Mouse (Mus musculus) gonadal fat pad, adult 2 months (tissue): ENCODE results near the gene Fxyd7. TPM values are rescaled to one million over a fixed set of nuclear protein-coding genes. Genes with fewer than 3 reads are reported as not detected.

Experiments used
- DNase-seq: peaks from one replicate; pipeline ENCODE4 v3.0.0-alpha.2; 2012; ENCODE audit warnings: low read depth
- polyA plus RNA-seq: library from polyadenylated mRNA; depleted of rRNA; stranded (reverse); fragments of >200 nt; gene quantifications from 2 replicates; pipeline ENCODE4 v1.2.3, GENCODE M21; 2012; rRNA removed

Gene Fxyd7
- polyA plus RNA-seq, result 3.9 and 5.0 TPM in 2 replicates

- DNase-seq, result no peak
Observed at GRCm38 (mm10) chr7:31051321-31052021, at the start of gene Fxyd7. Gene Fxyd7 (minus strand): TSS chr7:31051467.

DNA sequence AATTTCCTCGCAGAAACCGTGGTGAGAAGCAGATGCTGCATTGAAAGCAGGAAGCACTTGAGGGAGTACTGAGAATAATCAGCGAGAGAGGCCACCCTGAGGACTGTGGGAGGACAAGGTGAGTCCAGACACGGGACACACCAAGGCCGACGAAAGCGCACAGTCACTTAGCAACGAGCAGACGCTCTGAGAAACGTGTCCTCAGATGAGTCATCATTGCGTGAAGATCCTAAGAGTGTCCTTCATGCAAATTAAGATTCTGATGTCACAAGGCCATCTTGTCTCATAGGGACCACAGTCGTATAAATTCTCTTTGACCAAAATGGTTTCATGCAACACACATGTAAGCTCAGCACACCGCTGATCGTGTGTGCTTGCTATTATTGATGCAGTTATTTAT, 49.5 kb upstream of the Fxyd7 start:
- DNase-seq, result no peak

GRCm38 (mm10) chr7:31099612-31099982, 48.3 kb upstream of the Fxyd7 start:
- no peak for DNase-seq

DNA sequence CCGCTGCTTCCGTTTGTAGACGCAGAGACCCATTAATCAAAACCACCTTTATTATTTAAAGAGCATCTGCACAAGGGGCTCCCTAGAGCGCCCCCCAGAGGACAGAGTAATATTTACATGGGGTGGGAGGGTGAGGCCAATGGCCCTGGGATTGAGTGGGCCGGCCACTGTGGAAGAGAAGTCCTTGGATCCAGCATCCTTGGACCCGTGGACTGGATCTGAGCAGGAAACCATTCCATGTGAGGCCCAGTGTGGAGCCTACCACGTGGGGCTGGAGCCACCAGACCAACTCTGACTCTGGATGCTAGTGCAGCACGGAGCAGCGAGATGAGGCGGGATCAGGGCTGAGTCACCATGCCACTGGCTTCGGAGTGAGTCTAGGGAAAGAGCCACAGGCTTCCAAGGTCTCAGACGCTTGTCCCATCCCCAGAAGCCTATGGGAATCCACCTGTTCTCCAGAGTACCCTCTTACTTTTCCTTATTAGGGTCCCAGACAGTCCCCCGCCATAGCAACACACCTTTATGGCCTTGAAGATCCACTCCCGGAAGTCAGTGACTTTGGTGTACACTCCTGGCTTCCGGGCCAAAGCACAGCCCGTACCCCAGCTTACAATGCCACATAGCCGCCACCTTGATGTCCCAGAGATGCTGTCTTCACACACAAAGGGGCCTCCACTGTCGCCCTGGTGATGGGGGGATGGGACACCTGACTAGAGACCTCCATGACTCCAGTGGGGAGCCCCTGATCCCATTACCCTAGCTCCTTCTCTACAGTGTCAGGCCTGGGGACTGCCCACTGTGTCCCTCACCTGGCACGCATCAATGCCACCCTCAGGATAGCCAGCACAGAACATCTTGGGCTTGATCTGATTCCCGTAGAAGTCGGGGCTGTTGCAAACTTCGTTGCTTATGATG, 47.7 kb upstream of the Fxyd7 start:
- DNase-seq, result no peak

GRCm38 (mm10) chr7:31097583-31098248, 46.4 kb upstream of the Fxyd7 start:
- DNase-seq, result no peak

DNA sequence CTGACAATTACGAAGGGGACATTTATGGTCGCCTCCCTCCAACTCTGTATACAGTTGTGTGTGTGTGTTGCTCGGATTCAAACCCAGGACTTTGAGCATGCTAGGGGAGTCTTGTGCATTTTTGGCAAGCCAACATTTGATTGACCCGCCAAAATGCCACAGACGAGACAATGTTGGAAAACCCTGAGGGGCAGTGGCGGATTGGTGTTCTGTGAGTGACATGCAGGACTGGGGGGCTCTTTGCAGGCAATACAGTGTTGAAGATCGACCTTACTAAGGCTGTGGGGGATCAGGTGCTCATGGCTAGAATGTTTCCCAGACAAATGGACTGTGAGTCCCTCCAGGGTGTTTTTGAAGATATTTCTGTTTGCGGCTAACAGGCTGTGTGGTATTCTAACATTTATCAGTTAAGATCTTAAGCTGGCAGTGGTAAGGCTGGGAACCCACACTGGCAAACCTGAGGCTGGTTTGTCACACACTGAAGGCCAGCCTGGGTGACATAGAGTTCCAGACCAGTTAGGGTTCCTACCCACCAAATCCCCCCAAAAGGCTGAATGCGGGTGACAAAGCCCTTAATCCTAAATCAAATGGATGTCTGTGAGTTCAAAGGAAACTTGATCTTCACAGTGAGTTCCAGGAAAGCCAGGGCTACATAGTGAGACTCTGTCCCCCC, 45.8 kb upstream of the Fxyd7 start:
- no peak for DNase-seq

GRCm38 (mm10) chr7:31094774-31095501, 43.7 kb upstream of the Fxyd7 start:
- DNase-seq, result no peak

GRCm38 (mm10) chr7:31089721-31090120, 38.5 kb upstream of the Fxyd7 start:
- DNase-seq, result no peak

DNA sequence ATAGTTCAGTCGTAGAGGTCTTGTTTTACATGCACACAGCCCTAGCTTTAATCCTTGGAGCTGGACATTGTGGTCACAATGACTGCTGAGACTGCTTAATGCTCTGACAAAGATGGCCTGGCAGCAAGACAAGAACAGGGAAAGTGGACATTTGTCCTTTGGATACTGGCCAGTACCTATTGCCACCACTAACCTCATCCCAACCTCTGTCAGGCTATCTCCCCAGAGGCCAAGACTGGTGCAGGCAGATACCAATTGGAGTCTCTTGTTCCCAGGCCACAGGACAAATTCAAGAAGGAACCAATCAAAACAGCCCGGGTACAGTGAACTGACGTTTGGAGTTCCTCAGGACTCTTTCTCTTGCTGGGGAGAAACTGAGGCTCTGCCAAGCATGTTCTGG, 36.9 kb upstream of the Fxyd7 start:
- DNase-seq, result no peak

GRCm38 (mm10) chr7:31087262-31087661, 36.0 kb upstream of the Fxyd7 start:
- DNase-seq, result no peak

GRCm38 (mm10) chr7:31086175-31086755, 35.0 kb upstream of the Fxyd7 start:
- no peak for DNase-seq

DNA sequence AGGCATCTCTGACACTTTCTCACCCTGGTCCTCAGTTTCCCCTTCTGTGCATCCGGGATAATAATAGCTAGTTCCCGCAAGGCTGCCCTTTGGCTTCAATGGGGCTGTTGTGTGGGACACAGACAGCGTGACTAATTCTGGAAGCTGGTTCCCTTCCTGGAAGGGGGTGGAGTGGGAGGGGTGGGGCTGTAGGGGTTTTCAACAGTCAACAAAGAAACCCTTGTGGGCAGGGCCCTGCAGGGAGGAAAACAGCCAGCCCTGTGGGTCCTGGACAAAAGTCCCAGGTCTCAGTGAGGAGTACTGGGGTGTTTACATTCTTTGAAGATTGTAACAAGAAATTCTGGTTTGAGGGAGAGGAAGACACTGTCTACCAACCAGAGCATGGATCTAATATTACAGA, 33.9 kb upstream of the Fxyd7 start:
- DNase-seq, result no peak

- DNase-seq, result no peak
Observed at GRCm38 (mm10) chr7:31084140-31084539, 32.9 kb upstream of the Fxyd7 start.

DNA sequence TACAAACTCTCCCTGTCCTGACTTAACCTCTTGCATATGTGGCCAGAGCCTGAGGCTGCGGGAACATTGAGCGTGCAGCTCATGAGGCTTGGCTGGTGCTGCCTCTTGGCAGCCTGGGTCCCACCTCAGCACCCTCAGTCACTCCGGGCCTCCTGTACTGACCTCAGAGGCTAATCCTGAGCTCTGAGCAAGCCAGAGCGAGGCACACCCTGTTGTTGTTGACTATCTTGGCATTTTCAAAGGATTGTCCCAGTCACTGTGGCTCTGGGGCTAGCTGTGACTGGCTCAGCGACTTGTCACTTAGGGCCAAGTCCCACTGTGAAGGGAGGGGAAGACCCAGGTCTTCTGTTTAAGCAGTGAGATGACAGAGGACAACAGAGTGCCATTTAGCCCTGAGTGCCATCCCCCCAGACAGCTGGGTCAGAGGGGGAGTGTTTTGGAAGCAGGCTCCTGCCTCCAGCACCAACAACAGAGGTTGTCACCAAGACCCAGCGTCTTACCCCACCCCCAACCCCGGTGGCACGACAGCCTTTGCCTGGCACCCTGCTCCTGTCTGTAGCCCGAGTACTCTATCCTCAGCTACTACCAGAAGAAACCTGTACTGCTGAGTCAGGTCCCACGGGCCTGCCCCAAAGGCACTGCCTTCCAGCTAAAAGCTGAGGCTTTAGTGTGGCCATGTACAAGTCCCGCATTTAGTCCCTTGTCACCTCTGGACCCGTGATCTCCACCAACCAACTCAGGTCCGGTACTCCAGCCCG, 31.7 kb upstream of the Fxyd7 start:
- DNase-seq, result no peak

DNA sequence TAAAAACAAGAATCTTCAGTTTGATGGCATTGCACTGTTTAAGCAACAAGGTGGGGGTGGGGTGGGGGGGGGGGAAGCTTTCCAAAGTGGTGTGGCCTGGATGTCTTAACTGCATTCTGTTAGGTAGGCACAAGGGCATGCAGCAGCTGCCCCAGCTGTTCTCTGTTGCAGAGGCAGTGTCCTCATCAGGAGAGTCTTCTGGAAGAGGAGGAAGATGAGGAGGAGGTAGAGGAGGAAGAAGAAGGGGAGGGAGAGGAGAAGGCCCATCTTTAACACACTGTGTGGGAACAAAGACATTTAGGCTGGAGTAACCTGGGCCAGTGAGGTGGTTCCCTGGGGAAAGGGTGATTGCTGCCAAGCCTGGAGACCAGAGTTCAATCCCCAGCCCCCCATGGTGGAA, 30.8 kb upstream of the Fxyd7 start:
- no peak for DNase-seq

DNA sequence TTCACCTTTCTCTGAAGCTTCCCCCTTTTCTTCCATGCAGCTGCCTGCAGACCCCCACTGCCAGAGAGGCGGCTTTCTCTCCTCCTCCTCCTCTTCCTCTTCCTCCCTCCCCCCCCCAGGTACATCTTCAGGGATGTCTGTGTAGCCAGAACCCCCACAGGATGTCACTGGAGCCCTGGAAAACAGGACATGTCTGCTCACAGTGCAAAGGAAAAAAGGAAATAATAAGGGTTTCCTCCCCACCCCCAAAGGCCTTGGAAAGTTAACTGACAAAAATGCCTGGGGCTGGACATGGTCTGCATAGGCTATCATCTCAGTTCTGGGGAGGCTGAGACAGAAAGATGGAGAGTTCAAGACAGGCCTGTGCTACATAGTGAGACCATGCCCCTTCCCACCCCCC, 29.8 kb upstream of the Fxyd7 start:
- no peak for DNase-seq

DNA sequence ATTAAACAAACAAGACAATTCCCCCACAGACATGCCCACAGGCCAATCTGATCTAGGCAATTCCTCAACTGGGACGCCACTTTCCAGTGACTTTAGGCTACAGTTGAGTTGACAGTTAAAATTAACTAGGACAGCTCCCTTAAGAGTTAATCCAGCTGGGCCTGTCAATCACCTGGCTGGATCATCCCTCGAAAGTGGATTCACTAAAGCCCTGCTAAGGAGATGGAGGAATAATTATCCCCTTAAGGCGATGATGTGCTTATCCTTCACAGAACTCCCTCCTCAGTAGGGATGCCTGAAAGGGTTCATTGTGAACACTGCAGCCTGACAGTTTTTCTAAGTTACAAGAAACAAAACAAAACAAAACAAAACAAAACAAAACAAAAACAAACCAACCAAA, 29.3 kb upstream of the Fxyd7 start:
- no peak for DNase-seq

DNA sequence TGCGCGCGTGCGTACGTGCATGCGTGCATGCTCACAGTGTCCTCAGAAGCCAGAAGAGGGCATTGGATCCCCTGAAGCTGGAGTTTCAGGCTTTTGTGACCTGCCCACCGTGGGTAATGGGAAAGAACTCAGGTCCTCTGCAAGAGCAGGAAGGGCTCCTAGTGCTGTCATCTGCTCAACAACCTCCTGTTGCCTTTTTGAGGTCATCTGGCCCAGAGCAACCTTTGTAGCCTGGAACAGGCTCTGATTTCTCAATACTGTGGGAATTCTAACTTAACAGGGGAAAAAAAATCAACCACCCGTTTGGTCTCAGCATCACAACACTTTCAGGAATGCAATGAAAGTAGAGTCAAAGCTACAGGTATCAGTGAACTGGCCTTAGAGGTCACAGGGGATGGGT, 28.4 kb upstream of the Fxyd7 start:
- DNase-seq, result no peak

DNA sequence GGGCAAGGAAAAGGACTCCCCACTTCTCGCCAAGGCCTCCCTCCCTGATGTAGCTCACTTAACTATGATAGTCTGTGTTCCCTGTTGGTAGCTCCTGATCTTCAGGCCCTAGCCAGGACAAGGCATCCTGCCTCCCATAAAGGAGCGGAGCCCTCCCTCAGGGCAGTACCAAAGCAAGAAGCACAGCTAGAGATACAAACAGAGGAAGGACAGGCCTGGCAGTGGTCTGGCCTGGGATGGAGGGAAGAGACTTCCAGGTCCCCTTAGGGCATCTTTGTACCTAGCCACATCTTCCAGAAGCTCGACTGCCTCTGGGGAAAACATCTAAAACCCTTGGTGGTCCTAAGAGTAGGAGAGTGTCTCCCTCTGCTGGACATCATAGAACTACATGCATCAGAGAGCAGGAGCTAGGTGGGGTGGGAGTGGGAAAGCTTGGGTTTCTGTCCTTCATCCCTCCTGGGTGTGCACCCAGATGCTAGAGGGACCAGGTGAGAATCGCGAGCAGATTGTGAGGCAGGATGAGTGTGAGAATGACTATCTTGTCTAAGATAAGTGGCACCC, 26.7 kb upstream of the Fxyd7 start:
- DNase-seq, result no peak

GRCm38 (mm10) chr7:31077470-31077869, 26.2 kb upstream of the Fxyd7 start:
- no peak for DNase-seq
